Mouse (Mus musculus) right cerebral cortex, adult 2 months (tissue): ENCODE measurements around the gene Bmf.

ENCODE experiments used
- DNase-seq, 2 experiments: peaks; one replicate each; pipeline ENCODE4 v3.0.0; 2021 to 2022; ENCODE audit warnings: low spot score in 2 of 2

The Bmf gene

GRCm38 (mm10) chr2:118479550-118479909 is 70.0 kb downstream of the Bmf start, which contains the start of gene Srp14:
Srp14 (minus strand) TSS chr2:118479711.
- DNase-seq = peak; percentile 90 to 91

- no peak for DNase-seq
These were observed 70.5 kb downstream of the Bmf start for GRCm38 (mm10) chr2:118478833-118479549.
